Mouse (Mus musculus): ENCODE data around the gene Tubd1.
"Not testable (repeated sequence)": the region's sequence is repeated elsewhere in the genome, so short reads cannot be mapped to it uniquely, and the experiment has no call there.

Gene Tubd1

DNA sequence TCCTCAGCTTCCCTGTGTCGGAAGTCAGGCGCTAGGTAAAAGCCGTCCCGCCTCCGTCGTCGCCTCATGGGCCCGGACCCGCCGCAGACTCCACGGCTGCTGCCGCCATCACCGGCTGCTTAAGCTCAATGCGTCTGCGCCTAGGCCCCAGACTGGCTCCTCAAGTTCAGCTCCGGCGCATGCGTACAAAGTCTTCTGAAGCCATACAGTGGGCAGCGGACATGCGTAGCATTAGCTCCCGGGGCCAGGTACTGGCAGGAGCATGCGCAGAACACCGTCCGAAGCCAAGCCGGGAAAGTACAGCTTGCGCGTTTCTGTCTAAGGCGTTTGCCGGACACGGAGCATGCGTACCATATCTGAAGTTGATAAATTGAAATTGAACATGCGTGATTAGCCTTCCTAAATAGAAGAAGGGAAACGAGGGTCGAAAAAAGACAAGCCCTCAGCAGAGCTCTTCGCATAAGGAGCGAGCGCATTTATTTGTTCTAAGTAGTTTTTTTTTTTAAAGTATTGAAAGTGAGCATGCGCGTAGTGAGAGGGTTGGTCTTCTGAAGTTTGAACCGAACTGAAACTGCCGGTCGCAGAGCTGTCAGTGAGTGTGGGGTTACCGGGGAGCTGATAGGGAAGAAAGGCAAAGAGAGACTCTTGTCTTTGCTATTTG lies at the start of gene Tubd1, which contains the start of gene Rps6kb1:
Gene Tubd1 (plus strand): TSS at position 353 of the 661 bp plus-strand sequence.
Gene Rps6kb1 (minus strand): TSS at position 167 of the 661 bp plus-strand sequence.
- DNase-seq (ENCODE audit: low read depth, low spot score), result peak; percentile 99

DNA sequence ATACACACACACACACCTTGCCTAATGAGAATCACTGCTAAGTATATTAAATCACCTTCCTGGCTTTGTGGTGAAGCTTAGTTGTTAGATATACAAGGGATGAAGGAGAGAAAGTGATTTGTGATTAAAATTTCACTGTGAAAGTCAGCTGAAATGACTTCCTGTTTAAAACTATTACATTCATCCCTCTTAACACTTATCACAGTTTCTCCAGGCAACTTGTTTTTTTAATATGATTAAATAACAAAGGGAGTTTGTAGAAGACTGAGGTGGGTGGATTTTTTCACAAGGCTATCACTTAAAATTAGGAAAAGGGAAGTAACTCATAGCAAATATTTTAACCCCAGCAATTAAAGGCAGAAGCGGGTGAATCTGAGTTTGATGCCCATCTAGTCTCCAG lies 47.4 kb upstream of the Tubd1 start:
- no peak for DNase-seq (ENCODE audit: low read depth, low spot score)

DNA sequence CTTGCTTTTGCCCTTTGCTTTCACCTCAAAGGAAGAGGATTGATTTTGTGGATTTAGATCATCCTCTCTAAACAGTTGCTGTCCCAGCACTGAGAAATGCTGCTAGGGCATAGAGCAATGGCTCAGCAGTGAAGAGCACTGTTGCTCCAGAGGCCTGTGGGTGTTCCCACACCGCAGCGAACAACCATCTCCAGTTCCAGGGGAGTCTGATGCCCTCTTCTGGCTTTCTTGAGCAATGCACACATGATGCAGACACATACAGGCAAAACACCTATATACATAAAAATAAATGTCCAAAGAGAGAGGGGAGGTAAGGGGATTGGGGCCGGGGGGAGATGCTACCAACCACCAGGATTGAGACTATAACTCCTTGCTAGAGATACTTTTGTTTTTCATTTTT lies 46.9 kb upstream of the Tubd1 start:
- DNase-seq (ENCODE audit: low read depth, low spot score), result no peak

DNA sequence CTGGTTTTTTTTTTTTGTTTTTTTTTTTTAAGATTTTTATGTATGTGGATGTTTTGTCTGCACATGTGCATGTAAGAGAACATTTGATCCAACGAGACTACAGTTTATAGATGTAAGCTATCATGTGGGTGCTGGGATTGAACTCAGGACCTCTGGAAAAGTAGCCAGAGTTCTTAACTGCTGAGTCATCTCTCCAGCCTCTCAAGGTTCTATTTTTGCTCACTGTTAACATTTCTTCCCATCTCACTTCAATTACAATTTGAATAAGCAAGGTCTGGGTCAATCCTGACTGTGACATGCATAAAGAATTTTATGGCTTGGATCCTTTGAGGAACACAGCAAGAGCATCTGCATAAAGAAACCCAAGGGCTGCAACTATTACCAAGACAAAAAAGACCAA lies 44.0 kb upstream of the Tubd1 start:
- DNase-seq (ENCODE audit: low read depth, low spot score), result no peak

DNA sequence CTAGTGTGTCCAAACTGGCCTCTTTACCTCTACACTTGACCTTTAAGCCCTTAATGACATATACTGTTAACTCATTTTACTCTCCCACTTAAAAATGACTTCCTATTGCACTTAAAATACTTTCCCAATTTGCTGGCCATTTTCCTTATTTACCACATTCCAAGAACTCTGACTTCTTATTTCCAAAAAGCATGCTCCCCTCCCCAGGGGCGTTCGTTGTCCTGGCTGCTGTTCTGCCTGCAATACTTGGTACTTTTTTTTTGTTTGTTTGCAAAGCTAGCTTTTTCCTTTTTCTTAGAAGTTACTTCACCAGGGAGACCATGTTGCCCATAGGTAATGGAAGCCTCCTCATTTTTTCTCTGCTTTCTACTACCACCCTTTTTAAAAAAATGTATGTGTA lies 41.7 kb upstream of the Tubd1 start:
- no peak for DNase-seq (ENCODE audit: low read depth, low spot score)

DNA sequence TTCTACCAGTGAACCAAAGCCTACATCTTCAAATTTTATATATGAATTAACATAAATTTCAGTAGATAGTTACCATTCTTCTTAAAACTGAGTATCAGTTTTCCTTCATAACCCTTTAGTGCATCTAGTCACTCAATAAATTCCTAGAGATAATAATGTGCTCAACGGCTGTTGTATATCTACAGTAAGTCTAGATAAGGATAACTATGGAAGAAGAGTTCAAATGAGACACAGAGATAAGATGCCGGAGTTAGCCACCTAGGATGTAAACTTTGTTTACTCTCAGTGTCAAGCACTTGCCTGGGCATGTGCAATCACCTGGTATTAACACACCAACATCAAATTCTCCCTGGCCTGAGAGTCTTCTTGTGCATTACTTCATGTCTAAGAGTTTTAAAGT lies 37.5 kb upstream of the Tubd1 start:
- DNase-seq (ENCODE audit: low read depth, low spot score), result no peak

DNA sequence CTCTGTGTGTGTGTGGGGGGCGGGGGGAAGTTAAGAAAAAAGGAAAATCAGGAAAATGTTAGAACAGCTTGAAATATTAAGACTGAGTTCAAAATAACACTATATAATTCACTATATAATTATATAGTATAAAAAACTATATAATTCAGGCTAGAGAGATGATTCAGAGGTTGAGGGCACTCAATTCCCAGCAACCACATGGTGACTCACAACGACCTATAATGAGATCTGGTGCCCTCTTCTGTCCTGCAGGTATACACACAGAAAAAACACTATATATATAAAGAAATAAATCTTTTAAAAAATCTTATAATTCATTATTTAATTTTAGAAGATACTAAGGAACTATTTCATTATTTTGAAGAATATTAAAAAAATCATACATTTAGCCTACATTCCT lies 36.8 kb upstream of the Tubd1 start:
- DNase-seq (ENCODE audit: low read depth, low spot score), result no peak

DNA sequence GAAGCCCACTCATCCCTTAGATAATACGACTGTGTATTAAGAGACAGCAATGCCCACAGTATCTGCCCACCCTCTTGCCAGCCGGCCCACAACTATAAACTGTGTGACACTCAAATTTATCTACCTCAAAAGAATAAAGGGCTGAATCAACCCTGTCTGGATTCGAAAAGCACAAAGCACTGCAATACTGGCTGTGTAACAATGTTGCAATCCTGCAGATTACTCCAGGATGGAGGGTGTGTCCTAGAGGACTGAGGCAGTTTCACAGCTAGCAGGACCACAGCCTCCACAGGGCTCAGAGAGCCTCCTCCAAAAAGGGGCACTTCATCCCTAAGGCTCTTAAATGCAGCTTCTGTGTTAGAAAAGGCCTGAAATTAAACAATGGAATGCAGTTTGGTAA lies 28.2 kb upstream of the Tubd1 start:
- DNase-seq (ENCODE audit: low read depth, low spot score), result no peak

DNA sequence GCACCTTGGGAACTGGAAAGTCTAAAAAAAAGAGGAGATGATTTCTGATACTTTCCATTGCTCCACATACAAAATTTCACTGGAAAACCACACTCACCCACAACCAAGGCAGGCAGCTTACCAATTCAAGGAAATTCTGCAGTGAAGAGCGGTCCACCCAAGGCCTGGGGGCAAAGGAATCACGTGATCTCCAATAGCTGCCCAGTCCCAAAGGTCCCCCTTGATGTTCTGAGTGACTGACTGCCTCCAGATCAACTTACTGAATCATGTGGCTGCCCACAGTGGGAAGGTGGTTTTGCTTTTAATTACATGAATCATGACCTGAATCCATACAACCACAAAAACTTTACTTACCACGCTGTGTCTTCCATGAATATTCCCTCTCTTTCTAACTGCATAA lies 27.6 kb upstream of the Tubd1 start:
- DNase-seq (ENCODE audit: low read depth, low spot score), result no peak

DNA sequence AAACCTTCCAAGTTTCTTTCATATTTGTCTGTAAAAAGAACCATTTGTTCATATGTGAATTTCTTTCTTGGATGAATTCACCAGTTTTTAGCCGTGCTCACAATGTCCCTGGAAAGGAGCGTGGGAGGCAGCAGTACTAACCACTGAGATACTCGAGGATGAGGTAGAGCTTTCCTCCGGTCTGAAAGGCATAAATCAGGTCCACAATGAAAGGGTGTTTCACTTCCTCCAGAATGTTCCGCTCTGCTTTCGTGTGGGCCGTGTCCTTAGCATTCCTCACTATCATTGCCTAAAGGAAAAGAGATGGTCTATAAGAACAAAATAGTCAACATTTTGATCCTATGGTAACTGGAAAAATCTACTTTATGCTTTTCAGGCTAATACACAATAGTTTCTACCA lies 25.0 kb upstream of the Tubd1 start:
- DNase-seq (ENCODE audit: low read depth, low spot score), result no peak

DNA sequence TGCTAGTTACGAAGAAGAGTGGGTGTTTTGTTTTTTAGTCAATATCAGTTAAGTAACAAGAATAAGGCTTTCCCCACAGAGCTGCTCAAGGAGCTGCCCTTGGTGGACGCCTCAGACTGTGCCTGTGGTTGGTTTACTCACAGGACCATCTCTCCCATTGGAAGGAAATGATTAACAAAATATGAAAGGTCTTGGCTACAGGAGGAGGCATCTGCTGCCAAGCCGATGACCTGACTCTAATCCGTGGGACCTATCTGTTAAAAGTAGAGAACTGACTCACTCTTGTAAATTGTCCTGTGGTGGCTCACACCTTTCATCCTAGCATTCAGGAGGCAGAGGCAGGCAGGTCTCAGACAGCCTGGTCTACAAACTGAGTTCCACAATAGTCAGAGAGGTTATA lies 17.3 kb upstream of the Tubd1 start:
- no peak for DNase-seq (ENCODE audit: low read depth, low spot score)

DNA sequence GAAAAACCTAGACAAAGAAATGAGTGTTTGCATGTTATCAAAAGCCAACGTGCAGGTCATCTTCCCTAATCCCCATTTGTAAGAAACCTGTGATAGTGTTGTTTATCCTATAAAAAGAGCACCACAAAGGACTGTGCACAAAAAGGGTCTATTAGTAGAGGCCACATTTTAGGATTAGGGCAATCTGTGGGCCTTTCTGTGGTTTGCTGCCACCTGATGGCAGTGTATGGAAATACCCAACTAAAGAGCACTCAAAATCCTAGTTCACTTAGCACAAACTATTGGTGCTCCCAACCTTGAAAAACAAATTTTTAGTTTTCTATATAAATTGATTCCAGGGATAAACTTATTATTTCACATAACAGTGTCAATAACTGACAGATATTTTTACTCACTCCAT lies 12.0 kb upstream of the Tubd1 start:
- no peak for DNase-seq (ENCODE audit: low read depth, low spot score)

DNA sequence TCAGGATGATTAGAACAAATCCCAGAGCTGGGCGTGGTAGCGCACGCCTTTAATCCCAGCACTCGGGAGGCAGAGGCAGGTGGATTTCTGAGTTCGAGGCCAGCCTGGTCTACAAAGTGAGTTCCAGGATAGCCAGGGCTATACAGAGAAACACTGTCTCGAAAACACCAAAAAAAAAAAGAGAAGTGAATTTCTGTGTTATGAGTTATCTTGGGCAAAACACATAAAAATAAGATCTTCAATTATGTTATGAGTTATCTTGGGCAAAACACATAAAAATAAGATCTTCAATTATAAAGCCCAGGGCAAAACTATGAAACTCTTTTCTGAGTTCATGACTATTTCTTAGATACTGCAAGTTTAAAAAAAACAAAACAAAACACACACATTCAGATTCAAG lies 11.5 kb upstream of the Tubd1 start:
- not testable (repeated sequence) for DNase-seq (ENCODE audit: low read depth, low spot score)

DNA sequence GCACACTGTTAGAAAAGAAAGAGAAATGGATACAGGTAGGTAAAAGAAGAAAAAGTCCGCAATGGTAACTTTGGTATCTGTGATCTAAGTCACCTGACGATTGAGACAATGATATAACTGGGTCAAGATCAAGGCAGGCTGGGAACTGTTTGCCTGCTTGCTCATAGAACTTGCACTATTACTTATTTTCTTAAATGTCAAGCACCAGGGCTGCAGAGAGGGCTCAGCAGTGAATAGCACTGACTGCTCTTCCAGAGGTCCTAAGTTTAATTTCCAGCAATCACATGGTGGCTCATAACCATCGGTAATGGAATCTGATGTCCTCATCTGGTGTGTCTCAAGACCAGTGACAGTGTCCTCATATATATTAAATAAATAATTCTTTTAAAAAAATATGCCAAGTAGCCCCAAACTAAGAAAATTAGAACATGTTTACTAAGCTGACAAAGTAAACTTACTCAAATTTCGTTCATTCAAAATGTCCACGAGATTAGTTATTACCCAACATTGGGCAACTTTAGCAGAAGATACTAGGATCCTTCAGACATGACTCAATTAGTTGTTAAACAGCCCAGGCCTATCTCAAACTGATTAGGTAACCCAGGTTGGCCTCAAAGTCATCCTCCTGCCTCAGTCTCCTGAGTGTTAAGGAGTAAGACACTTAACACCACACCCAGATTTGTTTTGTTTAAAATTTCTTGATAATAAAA lies 10.4 kb upstream of the Tubd1 start:
- DNase-seq (ENCODE audit: low read depth, low spot score), result no peak

DNA sequence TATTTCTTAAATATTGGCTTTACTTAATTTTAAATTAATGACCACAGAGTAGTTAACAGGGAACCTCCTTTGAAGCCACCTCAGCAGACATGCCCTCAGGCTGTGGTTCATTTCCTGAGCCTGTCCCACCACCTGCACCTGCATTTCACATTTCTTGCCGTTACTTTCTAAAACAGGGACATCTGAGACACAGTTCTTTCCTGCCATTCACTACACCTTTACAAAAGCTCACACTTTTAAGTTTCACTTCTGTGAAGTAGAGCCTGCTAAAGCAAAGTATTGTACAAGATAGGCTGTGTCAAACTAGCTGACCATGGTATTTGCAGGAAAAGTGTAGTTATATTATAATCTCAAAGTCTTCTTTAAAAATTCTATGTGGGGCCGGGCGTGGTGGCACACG lies 6.0 kb upstream of the Tubd1 start:
- DNase-seq (ENCODE audit: low read depth, low spot score), result no peak

DNA sequence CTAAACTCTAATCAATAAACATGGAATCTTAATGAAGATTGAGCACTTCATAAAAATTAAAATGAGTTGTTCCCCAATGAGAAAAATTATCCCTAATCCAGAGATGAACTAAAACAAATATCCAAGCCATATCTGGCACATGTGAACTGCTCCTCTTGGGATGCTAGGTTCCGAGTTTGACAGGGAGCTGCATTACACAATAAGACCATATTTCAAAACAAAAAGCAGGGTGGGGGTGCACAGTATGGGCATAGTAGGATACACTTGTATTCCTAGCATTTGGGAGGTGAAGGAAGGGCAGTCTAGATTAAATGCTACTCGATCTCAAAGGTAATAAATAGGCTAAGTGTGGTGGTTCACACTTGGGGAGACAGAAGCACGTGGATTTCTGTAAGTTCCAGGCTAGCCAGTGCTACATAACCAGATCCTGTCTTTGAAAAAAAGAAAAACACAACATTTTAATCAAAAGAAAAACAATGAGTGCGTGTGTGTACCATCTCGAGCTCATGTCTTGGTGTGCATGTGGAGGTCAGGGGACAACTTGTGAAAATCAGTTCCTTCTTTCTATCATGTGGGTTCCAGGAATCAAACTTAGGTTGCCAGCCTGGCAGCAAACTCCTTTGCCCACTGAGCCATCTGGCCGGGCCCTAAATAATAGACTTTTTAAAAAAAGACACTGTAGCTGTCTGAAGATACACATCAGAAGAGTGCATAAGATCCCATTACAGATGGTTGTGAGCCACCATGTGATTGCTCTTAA lies 4.9 kb upstream of the Tubd1 start:
- no peak for DNase-seq (ENCODE audit: low read depth, low spot score)

DNA sequence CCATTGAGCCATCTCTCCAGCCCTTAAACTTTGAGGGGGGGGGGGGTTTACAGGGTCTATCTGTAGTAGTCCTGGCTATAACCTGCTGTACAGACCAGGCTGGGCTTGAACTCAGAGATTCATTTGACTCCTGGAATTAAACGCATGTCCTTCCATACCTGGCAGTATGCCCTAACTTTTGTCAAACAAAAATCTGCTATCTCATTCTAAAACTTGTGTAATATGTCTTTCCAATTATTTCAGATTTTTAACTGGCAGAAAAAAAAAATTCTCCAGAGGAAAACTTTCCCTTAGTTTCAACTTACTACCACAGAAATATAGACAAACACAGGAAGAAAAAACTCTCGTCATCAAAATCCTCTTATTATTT lies 4.3 kb upstream of the Tubd1 start:
- DNase-seq (ENCODE audit: low read depth, low spot score), result no peak

DNA sequence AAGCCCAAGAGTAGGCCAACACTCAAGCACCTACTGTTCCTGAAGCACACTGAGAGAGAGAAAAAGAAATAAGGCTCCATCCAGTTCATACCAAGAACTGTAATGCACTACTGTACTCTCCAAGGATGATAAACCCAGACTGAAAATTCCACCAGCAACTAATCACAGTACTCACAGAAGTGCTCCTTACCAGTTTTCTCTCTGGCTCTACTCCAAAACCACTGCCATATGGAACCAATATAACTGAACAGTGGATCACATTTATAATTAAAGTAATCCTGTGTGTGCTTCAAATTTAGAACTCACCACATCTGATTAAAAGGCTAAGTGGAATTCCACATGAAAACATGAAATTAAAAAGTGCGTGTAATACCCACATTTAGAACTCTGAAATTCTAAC lies 1.9 kb upstream of the Tubd1 start:
- no peak for DNase-seq (ENCODE audit: low read depth, low spot score)

DNA sequence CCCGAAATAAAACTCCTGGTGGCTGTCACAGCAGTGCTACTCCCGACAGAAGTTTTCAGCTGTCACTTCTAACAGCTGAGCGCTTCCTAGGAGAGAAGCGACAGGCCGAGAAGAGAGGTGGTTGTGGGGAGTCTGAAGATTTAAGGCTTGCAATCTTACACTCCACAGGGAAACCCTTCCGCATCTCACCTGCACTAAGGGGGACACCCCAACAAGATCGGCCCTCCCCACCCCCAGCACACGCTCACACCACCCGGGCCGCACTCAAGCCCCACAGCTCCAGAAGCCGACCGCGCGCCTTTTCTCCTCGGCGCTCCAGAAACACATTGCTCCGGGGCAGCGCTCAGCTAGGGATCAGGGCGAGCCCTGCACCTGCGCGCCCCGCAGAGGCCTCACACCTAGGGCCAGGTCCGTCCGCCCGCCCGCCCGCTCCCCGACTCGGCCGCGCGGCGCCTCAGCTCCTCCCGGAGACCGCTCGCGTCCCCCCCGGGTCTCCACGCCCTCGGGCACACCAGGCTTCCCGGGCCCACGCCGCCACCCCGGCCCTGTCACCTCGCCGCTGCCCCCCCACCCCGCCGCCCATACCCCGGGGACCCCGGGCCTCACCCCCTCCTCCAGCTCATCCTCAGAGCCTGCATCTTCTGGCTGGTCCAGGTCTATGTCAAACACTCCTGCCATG lies 692 bp upstream of the Tubd1 start:
- DNase-seq (ENCODE audit: low read depth, low spot score), result no peak

DNA sequence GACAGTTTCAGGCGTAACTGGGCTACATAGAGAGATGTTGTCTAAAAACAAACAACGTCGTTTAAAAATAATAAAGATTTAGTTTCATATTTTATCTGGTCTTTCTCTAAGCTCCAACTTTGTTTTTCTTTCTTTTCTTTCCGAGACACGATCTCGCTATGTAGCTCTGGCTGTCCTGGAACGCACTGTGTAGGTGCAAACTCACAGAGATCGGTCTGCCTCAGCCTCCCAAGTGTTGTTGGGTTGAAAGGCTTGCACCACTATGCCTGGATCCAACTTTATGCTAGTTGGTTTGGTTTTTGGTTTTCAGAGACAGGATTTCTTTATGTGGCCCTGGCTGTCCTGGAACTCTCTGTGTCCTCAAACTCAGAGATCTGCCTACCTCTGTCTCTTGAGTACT lies 765 bp downstream of the Tubd1 start:
- DNase-seq (ENCODE audit: low read depth, low spot score), result no peak

DNA sequence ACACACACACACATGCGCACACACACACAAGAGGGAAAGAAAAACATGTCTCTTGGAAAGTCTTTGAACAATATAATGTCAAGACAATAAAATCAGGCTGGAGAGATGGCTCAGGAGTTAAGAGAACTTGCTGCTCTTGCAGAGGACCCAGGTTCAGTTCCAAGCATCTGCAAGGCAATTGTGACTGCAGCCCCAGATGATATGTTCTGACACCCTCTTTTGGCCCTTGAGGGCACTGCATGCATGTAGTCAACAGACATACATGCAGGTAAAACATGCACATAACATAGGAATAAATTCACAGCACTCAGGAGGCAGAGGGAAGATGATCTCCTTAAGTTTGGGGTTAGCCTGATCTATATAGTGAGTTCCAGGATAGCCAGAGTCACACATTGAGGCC lies 2.6 kb downstream of the Tubd1 start:
- no peak for DNase-seq (ENCODE audit: low read depth, low spot score)

DNA sequence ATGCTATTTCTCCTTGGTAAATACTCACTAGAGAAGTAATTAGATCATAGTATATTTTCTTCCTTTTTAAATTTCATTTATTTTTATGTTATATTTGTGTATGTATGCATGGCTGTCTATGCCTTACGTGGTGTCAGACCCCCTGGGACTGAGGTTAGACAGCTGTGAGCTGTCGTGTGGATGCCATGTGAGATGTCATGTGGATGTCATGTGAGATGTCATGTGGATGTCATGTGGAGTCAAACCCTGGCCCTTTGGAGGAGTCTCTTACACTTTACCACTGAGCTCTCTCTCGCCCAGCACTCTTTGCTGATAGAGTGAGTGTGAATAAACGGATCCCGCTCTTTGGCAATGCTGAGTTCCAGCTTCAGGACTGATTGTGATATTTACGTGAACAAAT lies 8.7 kb downstream of the Tubd1 start:
- no peak for DNase-seq (ENCODE audit: low read depth, low spot score)

Measured in telencephalon, adult 2 months (tissue).